Mouse (Mus musculus): ENCODE results near the gene Rasgrp4.

The Rasgrp4 gene

DNA sequence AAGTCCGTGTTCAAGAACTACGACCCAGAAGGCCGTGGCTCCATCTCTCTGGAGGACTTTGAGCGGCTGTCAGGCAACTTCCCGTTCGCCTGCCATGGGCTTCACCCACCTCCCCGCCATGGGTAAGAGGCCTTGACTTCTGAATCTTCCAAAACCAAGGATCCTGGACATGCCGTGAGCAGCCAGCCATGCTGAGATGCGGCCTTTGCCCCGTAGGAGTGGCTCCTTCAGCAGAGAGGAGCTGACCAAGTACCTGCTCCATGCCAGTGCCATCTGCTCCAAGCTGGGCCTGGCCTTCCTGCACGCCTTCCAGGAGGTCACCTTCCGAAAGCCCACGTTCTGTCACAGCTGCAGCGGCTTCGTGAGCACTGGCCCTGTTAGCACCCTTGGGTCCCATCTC is 14.1 kb downstream of the Rasgrp4 start:
- DNase-seq = no peak

DNA sequence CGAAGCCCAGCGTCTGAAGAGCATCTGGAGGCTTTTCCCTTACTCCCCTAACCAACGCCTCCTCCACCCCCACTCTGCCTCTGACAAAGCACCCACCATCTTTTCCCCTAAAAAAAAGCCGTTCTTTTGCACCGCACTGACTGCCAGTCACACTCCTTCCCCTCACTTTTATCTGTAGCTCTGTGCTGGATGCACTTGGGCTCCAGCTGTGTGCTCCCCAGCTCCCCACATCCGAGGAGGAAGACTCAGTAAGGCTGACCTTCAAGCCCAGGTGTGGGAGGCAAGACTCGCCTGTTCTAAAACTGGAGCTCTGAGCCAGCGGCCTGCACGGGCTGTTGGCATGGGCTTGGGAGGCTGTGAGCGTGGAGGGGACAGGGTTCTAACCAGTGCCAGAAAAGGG is 16.8 kb downstream of the Rasgrp4 start:
- no peak for DNase-seq

DNA sequence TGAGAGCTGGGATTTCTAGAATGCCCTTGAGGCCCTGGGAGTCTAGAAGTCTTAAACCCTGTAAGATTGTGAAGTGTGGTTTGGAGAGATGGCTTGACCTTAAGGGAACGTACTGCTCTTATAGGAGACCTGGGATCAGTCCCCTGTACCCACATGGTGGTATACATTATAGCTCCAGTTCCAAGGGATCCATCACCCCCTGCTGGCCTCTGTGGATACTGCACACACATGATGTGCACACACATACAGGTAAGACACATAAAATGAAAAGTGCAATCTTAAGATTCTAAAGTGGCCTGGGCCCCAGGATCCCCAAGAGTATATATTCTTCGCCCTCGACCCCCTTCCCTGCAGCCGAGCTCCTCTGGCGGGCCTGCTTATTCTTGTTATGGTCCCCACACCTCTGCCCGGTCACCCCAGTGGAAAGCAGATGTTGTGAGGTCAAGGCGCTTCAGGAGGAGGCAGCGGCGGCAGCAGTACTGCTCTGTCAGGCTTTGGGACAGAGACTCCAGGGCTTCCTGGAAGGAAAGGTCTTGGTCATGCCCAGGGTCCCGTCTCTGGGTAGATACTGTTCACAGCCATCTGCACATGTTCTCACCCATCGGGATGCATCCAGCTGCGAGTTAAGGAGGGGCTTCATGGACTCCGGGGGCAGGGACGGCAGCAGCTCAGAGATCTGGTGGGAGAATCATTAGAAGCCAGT is 19.5 kb downstream of the Rasgrp4 start:
- DNase-seq = no peak

DNA sequence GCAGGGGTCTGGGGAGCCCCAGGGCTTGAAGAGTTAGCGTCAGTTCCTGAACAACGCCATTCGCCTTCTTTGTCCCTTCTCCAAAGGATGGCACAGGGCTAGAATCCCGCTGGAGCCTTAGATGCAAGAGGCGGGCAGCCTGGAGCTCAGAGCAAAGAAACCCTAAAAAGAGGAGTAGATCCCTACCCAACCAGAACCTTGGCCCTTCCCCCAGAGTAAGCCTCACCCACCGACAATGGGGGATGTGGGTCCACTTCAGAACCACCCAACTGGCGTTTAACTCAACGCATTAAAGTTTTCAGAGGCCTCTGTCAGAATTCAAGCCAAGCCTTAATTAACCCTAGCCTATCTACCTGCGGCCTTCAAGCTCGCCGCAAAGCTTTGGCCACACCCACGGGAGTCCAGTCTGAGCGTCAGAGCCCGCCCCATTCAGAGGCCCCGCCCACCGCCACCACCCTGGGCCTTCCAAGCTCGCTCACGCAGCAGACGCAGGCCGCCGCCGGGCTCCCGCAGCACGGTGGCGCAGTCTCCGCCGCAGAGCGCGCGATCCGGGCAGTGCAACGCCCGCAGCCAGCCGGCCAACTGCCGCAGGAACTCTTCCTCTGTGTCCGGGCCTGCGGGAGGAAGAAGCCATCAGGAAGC is 20.7 kb downstream of the Rasgrp4 start:
- peak; percentile 90 for DNase-seq

GRCm38 (mm10) chr7:29155838-29156782 is 21.5 kb downstream of the Rasgrp4 start, which contains the start of gene Fam98c:
Fam98c (minus strand) TSS chr7:29156234.
- peak; percentile 87 for DNase-seq

DNA sequence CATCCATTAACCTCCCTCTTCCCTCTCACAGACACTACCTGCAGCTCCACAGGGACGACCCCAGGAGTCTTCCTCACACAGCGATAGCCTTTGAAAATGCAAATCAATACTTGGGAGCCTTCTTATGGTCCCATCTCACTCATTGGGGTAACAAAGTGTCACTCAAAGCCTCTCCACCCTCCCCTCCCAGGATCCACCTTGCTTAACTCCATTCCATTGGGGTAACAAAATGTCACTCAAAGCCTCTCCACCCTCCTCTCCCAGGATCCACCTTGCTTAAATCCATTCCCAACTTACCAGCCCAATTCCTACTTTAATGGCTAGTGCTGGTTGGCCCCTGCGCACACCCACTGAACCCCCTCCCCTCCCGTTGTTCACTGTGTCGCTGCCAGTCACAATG is 23.6 kb downstream of the Rasgrp4 start:
- DNase-seq = no peak

GRCm38 (mm10) chr7:29162294-29162693 is 27.6 kb downstream of the Rasgrp4 start:
- no peak for DNase-seq

DNA sequence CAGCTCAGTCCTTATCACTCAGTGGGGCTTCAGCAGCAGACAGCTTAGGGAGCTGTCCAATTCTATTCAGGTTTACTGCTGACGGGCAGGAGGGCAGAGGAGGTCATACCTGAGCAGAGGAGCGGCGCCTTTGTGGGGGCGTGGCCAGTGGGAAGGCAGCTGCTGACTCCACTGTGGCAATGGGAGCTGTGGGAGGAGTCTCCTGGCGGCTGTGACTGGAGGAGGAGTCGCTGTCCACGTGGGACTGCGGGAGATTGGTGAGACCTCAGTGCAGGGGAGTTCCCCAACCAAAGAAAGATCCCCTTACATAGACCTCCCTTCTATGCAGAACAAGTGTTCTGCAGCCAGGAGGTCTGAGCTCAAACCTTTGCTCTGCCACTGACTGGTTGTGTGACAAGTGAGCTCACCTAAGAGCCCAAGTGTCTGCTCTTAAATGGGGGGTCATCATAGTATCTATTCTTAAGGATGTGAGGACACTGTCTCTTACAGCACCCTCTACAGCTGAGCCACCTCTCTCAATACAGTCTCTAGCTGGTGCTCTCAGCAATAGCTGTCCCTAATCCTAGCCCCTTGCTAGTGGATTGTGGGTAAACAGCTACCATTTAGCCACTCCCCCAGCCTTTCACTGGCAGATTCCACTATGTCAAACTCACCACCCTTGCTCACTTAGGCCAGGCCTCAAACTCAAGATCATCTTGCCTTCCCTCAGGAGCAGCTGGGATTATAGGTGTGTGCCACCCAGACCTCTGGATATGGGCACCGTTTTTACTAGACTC is 28.3 kb downstream of the Rasgrp4 start:
- no peak for DNase-seq

DNA sequence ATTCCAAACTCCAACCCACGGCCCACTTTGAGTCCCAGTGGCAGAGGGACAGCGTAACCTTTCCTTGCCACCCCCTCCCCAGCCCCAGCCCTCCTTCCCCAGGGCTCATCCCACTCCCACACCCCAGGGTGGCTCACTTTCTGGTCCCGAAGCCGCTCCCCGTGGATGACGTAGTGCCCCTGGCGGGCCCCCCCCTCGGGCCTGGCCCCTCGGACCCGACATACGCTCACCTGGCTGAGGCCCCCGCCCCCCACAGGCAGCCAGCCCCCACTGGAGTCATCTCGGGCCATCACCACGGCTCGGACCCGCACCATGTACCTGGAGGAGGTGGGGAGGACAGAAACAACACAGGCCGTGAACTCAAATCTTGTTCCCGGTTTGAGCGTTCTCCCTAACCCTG is 33.0 kb downstream of the Rasgrp4 start:
- no peak for DNase-seq

DNA sequence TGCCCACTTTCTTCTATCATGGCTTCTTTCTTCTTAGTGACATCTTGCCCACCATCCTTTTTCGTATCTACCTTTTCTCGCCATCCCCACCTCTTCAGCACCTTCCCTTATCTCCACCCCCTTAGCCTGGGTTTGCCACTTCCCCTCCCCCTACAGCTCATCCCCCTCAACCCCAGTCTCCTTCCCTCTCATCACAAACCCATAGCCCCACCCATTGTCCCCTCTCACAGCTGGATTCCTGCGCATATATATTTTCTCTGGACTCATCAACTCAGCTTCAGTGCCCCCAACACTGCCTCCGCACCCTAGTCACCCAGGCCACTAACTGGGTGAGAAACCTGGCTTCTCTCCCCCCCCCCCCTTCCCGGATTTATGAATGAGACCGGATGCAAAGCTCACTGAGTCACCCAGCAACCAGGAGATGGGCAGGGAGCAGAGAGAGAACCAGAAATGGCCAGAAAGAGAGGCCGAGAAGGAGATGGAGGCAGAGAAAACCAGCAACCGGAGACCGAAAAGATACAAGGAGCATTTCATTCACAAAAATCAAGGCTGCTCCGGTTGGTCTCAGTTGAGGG is 33.6 kb downstream of the Rasgrp4 start:
- no peak for DNase-seq

GRCm38 (mm10) chr7:29168791-29169230 is 34.2 kb downstream of the Rasgrp4 start:
- DNase-seq = no peak

GRCm38 (mm10) chr7:29169231-29170065 is 34.8 kb downstream of the Rasgrp4 start:
- DNase-seq = peak; percentile 78

DNA sequence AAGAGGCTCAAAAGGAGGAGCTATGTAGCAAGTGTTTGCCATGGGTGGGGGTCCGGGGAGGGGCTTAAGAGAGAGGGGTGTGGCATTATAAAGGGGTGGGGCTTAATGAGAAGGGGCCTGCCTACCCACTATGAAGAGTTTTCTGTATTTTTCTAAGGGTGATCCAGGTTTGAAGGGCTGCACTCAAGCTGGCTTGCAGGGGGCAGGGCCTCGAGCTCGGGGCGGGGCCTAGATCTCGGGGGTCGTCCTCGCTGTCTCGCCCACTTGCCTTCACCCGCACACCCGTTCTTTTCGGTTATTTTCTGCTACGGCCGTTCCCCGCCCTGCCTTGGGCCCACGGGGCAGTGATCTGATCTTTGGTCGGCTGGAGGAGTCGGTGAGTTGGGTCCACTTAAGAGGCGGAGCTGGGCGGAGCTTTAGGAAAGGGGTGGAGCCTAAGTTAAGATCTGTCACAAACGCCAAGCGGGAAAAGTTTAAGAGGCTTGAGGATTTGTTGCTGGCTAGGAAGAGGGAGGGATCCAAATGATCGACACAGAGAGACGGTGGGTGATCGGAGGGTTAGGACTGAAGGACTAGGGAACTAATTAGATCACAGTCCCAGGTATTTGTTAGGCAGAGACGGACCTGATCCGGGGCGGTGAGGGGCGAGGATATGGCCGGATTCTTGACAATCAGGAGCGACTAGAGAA is 35.6 kb downstream of the Rasgrp4 start, which contains the start of the genes Ggn and Spred3:
Ggn (plus strand) TSS at position 145 of the 689 bp plus-strand sequence.
Spred3 (minus strand) TSS at position 346 of the 689 bp plus-strand sequence.
- DNase-seq = no peak

DNA sequence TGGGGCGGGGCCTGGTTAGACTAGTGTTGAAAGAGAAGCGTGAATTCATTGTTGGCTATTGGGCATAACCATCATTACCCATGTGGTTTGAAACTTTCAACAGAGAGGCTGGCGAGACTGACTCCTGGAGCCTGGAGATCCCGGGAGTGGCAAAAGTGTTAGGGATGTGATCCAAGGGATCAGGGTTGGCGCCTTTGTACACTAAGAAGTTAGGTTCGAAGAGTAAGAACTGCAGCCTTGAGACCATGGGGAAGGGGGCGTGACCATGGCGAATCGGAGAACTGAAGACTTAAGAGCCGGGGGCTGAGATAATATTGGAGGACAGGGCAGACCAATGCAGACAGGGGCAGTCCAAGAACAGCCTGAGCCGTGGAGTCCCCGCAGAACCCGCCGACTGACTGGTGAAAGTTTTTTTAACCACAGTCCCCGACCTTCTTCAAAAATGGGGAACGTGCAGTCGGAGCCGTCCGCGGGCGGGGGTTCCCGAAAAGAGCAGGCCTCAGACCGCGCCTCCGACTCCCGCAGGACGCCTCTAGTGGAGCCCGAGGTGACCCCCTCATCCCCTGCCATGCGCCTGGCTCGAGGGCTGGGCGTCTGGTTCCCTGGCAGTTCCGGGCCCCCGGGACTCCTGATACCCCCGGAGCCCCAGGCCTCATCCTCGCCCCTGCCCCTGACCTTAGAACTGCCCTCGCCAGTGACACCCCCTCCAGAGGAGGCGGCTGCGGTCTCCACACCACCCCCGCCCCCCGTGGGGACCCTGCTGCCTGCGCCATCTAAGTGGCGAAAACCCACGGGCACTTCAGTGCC is 36.3 kb downstream of the Rasgrp4 start:
- DNase-seq = no peak

DNA sequence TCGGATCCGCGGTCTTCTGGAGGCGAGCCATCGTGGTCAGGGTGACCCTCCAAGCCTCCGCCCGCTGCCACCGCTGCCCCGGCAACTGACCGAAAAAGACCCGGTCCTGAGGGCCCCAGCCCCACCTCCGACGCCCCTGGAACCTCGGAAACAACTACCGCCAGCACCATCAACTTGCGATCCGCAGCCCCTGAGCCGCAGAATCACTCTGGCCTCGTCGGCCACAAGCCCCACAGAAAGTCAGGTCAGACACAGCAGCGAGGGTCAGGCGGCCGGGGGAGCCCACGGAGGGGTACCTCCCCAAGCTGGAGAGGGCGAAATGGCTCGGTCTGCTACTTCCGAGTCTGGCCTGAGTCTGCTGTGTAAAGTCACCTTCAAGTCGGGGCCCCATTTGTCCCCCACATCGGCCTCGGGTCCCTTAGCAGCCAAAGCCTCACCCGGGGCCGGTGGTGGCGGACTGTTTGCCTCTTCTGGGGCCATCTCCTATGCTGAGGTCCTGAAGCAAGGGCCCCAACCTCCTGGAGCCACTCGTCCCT is 37.0 kb downstream of the Rasgrp4 start:
- no peak for DNase-seq

GRCm38 (mm10) chr7:29172390-29173016 is 37.9 kb downstream of the Rasgrp4 start:
- no peak for DNase-seq

GRCm38 (mm10) chr7:29178106-29178505 is 43.5 kb downstream of the Rasgrp4 start:
- no peak for DNase-seq

DNA sequence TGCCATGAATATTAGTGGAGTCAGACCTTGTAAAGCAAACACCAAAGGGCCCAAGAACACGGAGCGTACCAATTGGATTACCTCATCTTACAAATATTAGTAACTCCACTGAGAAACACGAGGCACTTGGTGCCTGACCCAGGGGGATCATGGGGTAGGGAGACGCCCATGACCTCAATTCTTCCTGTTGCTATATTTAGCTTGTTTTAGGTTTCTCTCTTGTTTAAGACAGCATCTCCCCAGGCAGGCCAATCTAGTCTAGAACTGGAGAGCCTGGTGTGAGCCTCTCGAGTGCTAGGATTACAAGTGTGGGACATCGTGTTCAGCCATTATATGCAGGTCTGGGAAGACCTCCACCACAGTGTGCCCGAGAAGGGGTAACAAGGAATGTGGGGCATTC is 44.7 kb downstream of the Rasgrp4 start:
- no peak for DNase-seq

All from layer of hippocampus, adult 9-11 months (tissue).